Mouse (Mus musculus): ENCODE results near the gene Ush1g. TPM values are rescaled to one million over a fixed set of nuclear protein-coding genes. Genes with fewer than 3 reads are reported as not detected.

Gene Ush1g
- polyA plus RNA-seq, 1 experiment from 2014 or later = 0.62 TPM

DNA sequence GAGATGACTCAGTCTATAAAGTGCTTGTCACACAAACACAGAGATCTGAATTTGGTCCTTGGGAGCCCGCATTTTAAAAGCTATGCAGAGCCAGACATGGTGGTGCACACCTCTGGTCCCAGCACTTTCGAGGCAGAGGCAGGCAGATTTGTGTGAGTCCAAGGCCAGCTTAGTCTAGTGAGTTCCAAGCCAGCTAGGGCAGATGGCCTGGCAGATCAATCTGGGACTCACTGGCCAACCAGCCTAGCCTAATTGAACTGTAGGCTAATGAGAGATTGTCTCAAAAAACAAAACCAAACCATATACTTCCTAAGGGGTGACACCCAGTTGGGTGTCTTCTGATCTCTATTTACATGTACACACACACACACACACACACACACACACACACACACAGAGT lies 19.4 kb upstream of the Ush1g start:
- WGBS = 69% methylated on average over 2 of the region's 2 CpGs
- Histone ChIP-seq H3K27ac (ENCODE audit: low read length) (no peak overlapping the region), H3K4me3 (replicated peaks; ENCODE audit: low read length) (no peak overlapping the region), H3K4me1 (ENCODE audit: control insufficient read depth, insufficient read depth, low read length) (peaks cover 11% of the 10 kb centered on the region; the same call in 1 of the 2 replicates), H3K9me3 (replicated peaks; ENCODE audit: control insufficient read depth, low read length) (no peaks in the 10 kb centered on the region), H3K36me3 (ENCODE audit: control insufficient read depth, insufficient read depth, low read length) (no peaks in the 10 kb centered on the region), H3K9ac (ENCODE audit: low read length) (no peak overlapping the region), H3K27me3 (ENCODE audit: control insufficient read depth, insufficient read depth, low read length) (peaks cover 4% of the 10 kb centered on the region), H3K4me2 (ENCODE audit: low read depth, low read length) (no peak overlapping the region)
- no peak for ATAC-seq (ENCODE audit: insufficient read depth, low FRiP score)

- Histone ChIP-seq H3K36me3 (ENCODE audit: control insufficient read depth, insufficient read depth, low read length) (no peaks in the 10 kb centered on the region), H3K9me3 (replicated peaks; ENCODE audit: control insufficient read depth, low read length) (no peaks in the 10 kb centered on the region), H3K27ac (ENCODE audit: low read length) (no peak overlapping the region), H3K4me2 (ENCODE audit: low read depth, low read length) (no peak overlapping the region), H3K27me3 (ENCODE audit: control insufficient read depth, insufficient read depth, low read length) (peaks cover 32% of the 10 kb centered on the region), H3K9ac (ENCODE audit: low read length) (no peak overlapping the region), H3K4me3 (replicated peaks; ENCODE audit: low read length) (no peak overlapping the region), H3K4me1 (ENCODE audit: control insufficient read depth, insufficient read depth, low read length) (no peaks in the 10 kb centered on the region; the same call in 1 of the 2 replicates)
- ATAC-seq (ENCODE audit: insufficient read depth, low FRiP score) = no peak
- 57% methylated on average over 1 of the region's 1 CpGs for WGBS
Measured at GRCm38 (mm10) chr11:115337826-115338225, 16.0 kb upstream of the Ush1g start.

GRCm38 (mm10) chr11:115337350-115337749 lies 15.5 kb upstream of the Ush1g start:
- H3K9me3 ChIP-seq (replicated peaks; ENCODE audit: control insufficient read depth, low read length) = no peaks in the 10 kb centered on the region
- H3K4me2 ChIP-seq (ENCODE audit: low read depth, low read length) = no peak overlapping the region
- H3K4me3 ChIP-seq (replicated peaks; ENCODE audit: low read length) = no peak overlapping the region
- H3K36me3 ChIP-seq (ENCODE audit: control insufficient read depth, insufficient read depth, low read length) = no peaks in the 10 kb centered on the region
- H3K4me1 ChIP-seq (ENCODE audit: control insufficient read depth, insufficient read depth, low read length) = no peaks in the 10 kb centered on the region; the same call in 1 of the 2 replicates
- H3K27me3 ChIP-seq (ENCODE audit: control insufficient read depth, insufficient read depth, low read length) = peaks cover 33% of the 10 kb centered on the region
- ATAC-seq (ENCODE audit: insufficient read depth, low FRiP score) = no peak
- H3K27ac ChIP-seq (ENCODE audit: low read length) = no peak overlapping the region
- H3K9ac ChIP-seq (ENCODE audit: low read length) = no peak overlapping the region
- 42% methylated on average over 3 of the region's 3 CpGs for WGBS

DNA sequence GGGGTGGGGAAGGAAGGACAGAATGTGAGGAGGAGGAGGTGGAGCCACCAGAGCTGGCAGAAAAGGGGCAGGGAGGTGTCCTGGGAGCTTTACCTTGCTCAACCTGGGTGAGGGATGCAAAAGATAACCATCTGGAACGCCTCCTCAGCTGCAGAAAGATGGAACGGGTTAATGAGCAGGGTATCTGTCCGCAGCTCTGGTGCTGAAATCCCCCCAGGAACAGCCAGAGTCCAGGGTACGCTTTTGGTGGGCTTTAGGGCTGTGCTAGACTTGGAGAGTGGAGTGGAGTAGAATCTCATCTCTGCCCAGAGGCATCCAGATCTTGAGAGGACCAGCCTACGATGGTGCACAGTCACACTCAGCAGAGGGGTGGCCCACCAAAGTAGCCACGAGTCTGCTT lies 14.3 kb upstream of the Ush1g start:
- Histone ChIP-seq H3K27ac (ENCODE audit: low read length) (no peak overlapping the region), H3K4me3 (replicated peaks; ENCODE audit: low read length) (no peak overlapping the region), H3K36me3 (ENCODE audit: control insufficient read depth, insufficient read depth, low read length) (no peaks in the 10 kb centered on the region), H3K4me1 (ENCODE audit: control insufficient read depth, insufficient read depth, low read length) (no peaks in the 10 kb centered on the region; the same call in 1 of the 2 replicates), H3K9ac (ENCODE audit: low read length) (no peak overlapping the region), H3K27me3 (ENCODE audit: control insufficient read depth, insufficient read depth, low read length) (peaks cover 36% of the 10 kb centered on the region), H3K4me2 (ENCODE audit: low read depth, low read length) (no peak overlapping the region), H3K9me3 (replicated peaks; ENCODE audit: control insufficient read depth, low read length) (no peaks in the 10 kb centered on the region)
- 19% methylated on average over 6 of the region's 6 CpGs for WGBS
- ATAC-seq (ENCODE audit: insufficient read depth, low FRiP score) = no peak

GRCm38 (mm10) chr11:115335223-115335622 lies 13.4 kb upstream of the Ush1g start:
- H3K9me3 ChIP-seq (replicated peaks; ENCODE audit: control insufficient read depth, low read length) = no peaks in the 10 kb centered on the region
- 0 out of 2 replicates have a peak overlapping the region, but pooled peaks have one; percentile 26 for H3K4me3 ChIP-seq (replicated peaks; ENCODE audit: low read length)
- no peak overlapping the region for H3K27ac ChIP-seq (ENCODE audit: low read length)
- no peaks in the 10 kb centered on the region; the same call in 1 of the 2 replicates for H3K4me1 ChIP-seq (ENCODE audit: control insufficient read depth, insufficient read depth, low read length)
- no peaks in the 10 kb centered on the region for H3K36me3 ChIP-seq (ENCODE audit: control insufficient read depth, insufficient read depth, low read length)
- no peak for ATAC-seq (ENCODE audit: insufficient read depth, low FRiP score)
- no peak overlapping the region for H3K4me2 ChIP-seq (ENCODE audit: low read depth, low read length)
- peaks cover 38% of the 10 kb centered on the region for H3K27me3 ChIP-seq (ENCODE audit: control insufficient read depth, insufficient read depth, low read length)
- 50% methylated on average over 12 of the region's 12 CpGs for WGBS
- H3K9ac ChIP-seq (ENCODE audit: low read length) = no peak overlapping the region

- Histone ChIP-seq H3K9me3 (replicated peaks; ENCODE audit: control insufficient read depth, low read length) (no peaks in the 10 kb centered on the region), H3K27me3 (ENCODE audit: control insufficient read depth, insufficient read depth, low read length) (peaks cover 38% of the 10 kb centered on the region), H3K4me2 (ENCODE audit: low read depth, low read length) (peak within 1 kb of the TSS; percentile 47), H3K36me3 (ENCODE audit: control insufficient read depth, insufficient read depth, low read length) (no peaks in the 10 kb centered on the region), H3K27ac (ENCODE audit: low read length) (no peak within 1 kb of the TSS), H3K4me1 (ENCODE audit: control insufficient read depth, insufficient read depth, low read length) (no peaks in the 10 kb centered on the region; the same call in 1 of the 2 replicates), H3K4me3 (replicated peaks; ENCODE audit: low read length) (peak within 1 kb of the TSS; percentile 26), H3K9ac (ENCODE audit: low read length) (0 out of 2 replicates have a peak within 1 kb of the TSS, but pooled peaks have one; percentile 32)
- ATAC-seq (ENCODE audit: insufficient read depth, low FRiP score) = no peak
- 2% methylated on average over 29 of the region's 29 CpGs for WGBS
Measured at GRCm38 (mm10) chr11:115334531-115334930, 12.7 kb upstream of the Ush1g start, which contains the start of gene Otop3. Otop3 (plus strand) TSS chr11:115334731.

- no peaks in the 10 kb centered on the region for H3K36me3 ChIP-seq (ENCODE audit: control insufficient read depth, insufficient read depth, low read length)
- H3K27me3 ChIP-seq (ENCODE audit: control insufficient read depth, insufficient read depth, low read length) = peaks cover 19% of the 10 kb centered on the region
- H3K27ac ChIP-seq (ENCODE audit: low read length) = no peak overlapping the region
- WGBS = 71% methylated on average over 15 of the region's 15 CpGs
- no peaks in the 10 kb centered on the region for H3K9me3 ChIP-seq (replicated peaks; ENCODE audit: control insufficient read depth, low read length)
- no peaks in the 10 kb centered on the region for H3K4me1 ChIP-seq (ENCODE audit: control insufficient read depth, insufficient read depth, low read length)
- H3K9ac ChIP-seq (ENCODE audit: low read length) = no peak overlapping the region
- ATAC-seq (ENCODE audit: insufficient read depth, low FRiP score) = no peak
- no peak overlapping the region for H3K4me3 ChIP-seq (replicated peaks; ENCODE audit: low read length)
- H3K4me2 ChIP-seq (ENCODE audit: low read depth, low read length) = no peak overlapping the region
Measured at GRCm38 (mm10) chr11:115329339-115329738, 7.5 kb upstream of the Ush1g start.

- Histone ChIP-seq H3K27ac (ENCODE audit: low read length) (no peak overlapping the region; the same call in 1 of the 2 replicates), H3K9ac (ENCODE audit: low read length) (no peak overlapping the region), H3K4me3 (replicated peaks; ENCODE audit: low read length) (no peak overlapping the region), H3K36me3 (ENCODE audit: control insufficient read depth, insufficient read depth, low read length) (no peaks in the 10 kb centered on the region), H3K4me2 (ENCODE audit: low read depth, low read length) (no peak overlapping the region), H3K4me1 (ENCODE audit: control insufficient read depth, insufficient read depth, low read length) (no peaks in the 10 kb centered on the region), H3K9me3 (replicated peaks; ENCODE audit: control insufficient read depth, low read length) (no peaks in the 10 kb centered on the region), H3K27me3 (ENCODE audit: control insufficient read depth, insufficient read depth, low read length) (peaks cover 30% of the 10 kb centered on the region)
- 46% methylated on average over 7 of the region's 7 CpGs for WGBS
- no peak for ATAC-seq (ENCODE audit: insufficient read depth, low FRiP score)
Measured at GRCm38 (mm10) chr11:115326730-115327129, 4.9 kb upstream of the Ush1g start.

- 12% methylated on average over 32 of the region's 32 CpGs for WGBS
- Histone ChIP-seq H3K4me3 (replicated peaks; ENCODE audit: low read length) (no peak overlapping the region), H3K27ac (ENCODE audit: low read length) (no peak overlapping the region), H3K9ac (ENCODE audit: low read length) (no peak overlapping the region), H3K27me3 (ENCODE audit: control insufficient read depth, insufficient read depth, low read length) (peaks cover 61% of the 10 kb centered on the region), H3K4me1 (ENCODE audit: control insufficient read depth, insufficient read depth, low read length) (no peaks in the 10 kb centered on the region), H3K9me3 (replicated peaks; ENCODE audit: control insufficient read depth, low read length) (no peaks in the 10 kb centered on the region), H3K4me2 (ENCODE audit: low read depth, low read length) (no peak overlapping the region), H3K36me3 (ENCODE audit: control insufficient read depth, insufficient read depth, low read length) (no peaks in the 10 kb centered on the region)
- ATAC-seq (ENCODE audit: insufficient read depth, low FRiP score) = no peak
Measured at GRCm38 (mm10) chr11:115323354-115323753, 1.5 kb upstream of the Ush1g start.

Data from stomach, embryonic 16.5 days (tissue).